Mouse (Mus musculus): ENCODE measurements at regions not wholly inside any gene's neighbourhood (a gene's known extent, or its start where the extent isn't known, plus 50 kb on each side); places are given as distances from the start of the nearest gene placed in this dataset.

GRCm38 (mm10) chr11:86408686-86409579, 51.5 kb upstream of the Med13 start:
- Histone ChIP-seq H3K36me3 (ENCODE audit: control insufficient read depth, insufficient read depth, low read length) (no peaks in the 10 kb centered on the region), H3K27ac (ENCODE audit: low read depth, low read length) (no peak overlapping the region), H3K9me3 (replicated peaks; ENCODE audit: control insufficient read depth, low read length) (no peaks in the 10 kb centered on the region), H3K4me2 (ENCODE audit: low read length) (no peak overlapping the region), H3K4me1 (ENCODE audit: control insufficient read depth, insufficient read depth, low read length) (peaks cover 10% of the 10 kb centered on the region), H3K9ac (ENCODE audit: low read length) (no peak overlapping the region), H3K27me3 (replicated peaks; ENCODE audit: control insufficient read depth, insufficient read depth, low read length) (no peaks in the 10 kb centered on the region), H3K4me3 (ENCODE audit: low read depth, low read length) (no peak overlapping the region)
- ATAC-seq (no peak), DNase-seq (ENCODE audit: low spot score) (no peak)
- WGBS: 63% methylated on average over 6 of the region's 6 CpGs

GRCm38 (mm10) chr11:86409580-86409947, 52.2 kb upstream of the Med13 start:
- Histone ChIP-seq H3K9ac (ENCODE audit: low read length) (no peak overlapping the region), H3K27ac (ENCODE audit: low read depth, low read length) (no peak overlapping the region), H3K4me3 (ENCODE audit: low read depth, low read length) (no peak overlapping the region), H3K27me3 (replicated peaks; ENCODE audit: control insufficient read depth, insufficient read depth, low read length) (no peaks in the 10 kb centered on the region), H3K36me3 (ENCODE audit: control insufficient read depth, insufficient read depth, low read length) (no peaks in the 10 kb centered on the region), H3K4me1 (ENCODE audit: control insufficient read depth, insufficient read depth, low read length) (peaks cover 10% of the 10 kb centered on the region), H3K4me2 (ENCODE audit: low read length) (no peak overlapping the region), H3K9me3 (replicated peaks; ENCODE audit: control insufficient read depth, low read length) (no peaks in the 10 kb centered on the region)
- peak; percentile 62 for ATAC-seq
- WGBS: 65% methylated on average over 10 of the region's 10 CpGs
- DNase-seq (ENCODE audit: low spot score): peak; percentile 54

GRCm38 (mm10) chr11:86410521-86410920, 53.1 kb upstream of the Med13 start:
- Histone ChIP-seq H3K9me3 (replicated peaks; ENCODE audit: control insufficient read depth, low read length) (no peaks in the 10 kb centered on the region), H3K4me2 (ENCODE audit: low read length) (no peak overlapping the region), H3K36me3 (ENCODE audit: control insufficient read depth, insufficient read depth, low read length) (no peaks in the 10 kb centered on the region), H3K27ac (ENCODE audit: low read depth, low read length) (no peak overlapping the region), H3K9ac (ENCODE audit: low read length) (no peak overlapping the region), H3K4me1 (ENCODE audit: control insufficient read depth, insufficient read depth, low read length) (peaks cover 10% of the 10 kb centered on the region), H3K27me3 (replicated peaks; ENCODE audit: control insufficient read depth, insufficient read depth, low read length) (no peaks in the 10 kb centered on the region), H3K4me3 (ENCODE audit: low read depth, low read length) (no peak overlapping the region)
- 85% methylated on average over 10 of the region's 10 CpGs for WGBS
- no peak for DNase-seq (ENCODE audit: low spot score)
- ATAC-seq: no peak

- 24% methylated on average over 13 of the region's 13 CpGs for WGBS
- H3K9me3 ChIP-seq (replicated peaks; ENCODE audit: control insufficient read depth, low read length): no peaks in the 10 kb centered on the region
- DNase-seq (ENCODE audit: low spot score): peak; percentile 59
- H3K4me2 ChIP-seq (ENCODE audit: low read length): 0 out of 2 replicates have a peak overlapping the region, but pooled peaks have one; percentile 5
- 0 out of 2 replicates have a peak, but pooled peaks cover under 1% of the 10 kb centered on the region for H3K27me3 ChIP-seq (replicated peaks; ENCODE audit: control insufficient read depth, insufficient read depth, low read length)
- no peak overlapping the region for H3K9ac ChIP-seq (ENCODE audit: low read length)
- no peaks in the 10 kb centered on the region for H3K36me3 ChIP-seq (ENCODE audit: control insufficient read depth, insufficient read depth, low read length)
- H3K4me1 ChIP-seq (ENCODE audit: control insufficient read depth, insufficient read depth, low read length): peaks cover 15% of the 10 kb centered on the region
- H3K4me3 ChIP-seq (ENCODE audit: low read depth, low read length): no peak overlapping the region
- H3K27ac ChIP-seq (ENCODE audit: low read depth, low read length): peak overlapping the region; percentile 48; the same call in 1 of the 2 replicates
- peak; percentile 75 for ATAC-seq
These were observed 55.5 kb upstream of the Med13 start for GRCm38 (mm10) chr11:86412772-86413390.

- ATAC-seq: 0 out of 2 replicates have a peak, but pooled peaks have one; percentile 32
These were observed 59.1 kb upstream of the Med13 start for GRCm38 (mm10) chr11:86416471-86416870.

GRCm38 (mm10) chr11:86417164-86417563, 59.8 kb upstream of the Med13 start:
- Histone ChIP-seq H3K4me3 (ENCODE audit: low read depth, low read length) (no peak overlapping the region), H3K27me3 (replicated peaks; ENCODE audit: control insufficient read depth, insufficient read depth, low read length) (0 out of 2 replicates have a peak, but pooled peaks cover 8% of the 10 kb centered on the region), H3K36me3 (ENCODE audit: control insufficient read depth, insufficient read depth, low read length) (no peaks in the 10 kb centered on the region), H3K9me3 (replicated peaks; ENCODE audit: control insufficient read depth, low read length) (no peaks in the 10 kb centered on the region), H3K4me1 (ENCODE audit: control insufficient read depth, insufficient read depth, low read length) (peaks cover 15% of the 10 kb centered on the region), H3K4me2 (ENCODE audit: low read length) (no peak overlapping the region), H3K9ac (ENCODE audit: low read length) (no peak overlapping the region), H3K27ac (ENCODE audit: low read depth, low read length) (no peak overlapping the region)
- DNase-seq (ENCODE audit: low spot score) (peak; percentile 50), ATAC-seq (0 out of 2 replicates have a peak, but pooled peaks have one; percentile 65)
- 45% methylated on average over 6 of the region's 6 CpGs for WGBS

More at GRCm38 (mm10) chr11:86416471-86416870, 59.1 kb upstream of the Med13 start:
- H3K4me1 ChIP-seq (ENCODE audit: control insufficient read depth, insufficient read depth, low read length): peaks cover 15% of the 10 kb centered on the region
- H3K9ac ChIP-seq (ENCODE audit: low read length): no peak overlapping the region
- DNase-seq (ENCODE audit: low spot score): peak; percentile 65
- 0 out of 2 replicates have a peak, but pooled peaks cover 8% of the 10 kb centered on the region for H3K27me3 ChIP-seq (replicated peaks; ENCODE audit: control insufficient read depth, insufficient read depth, low read length)
- H3K36me3 ChIP-seq (ENCODE audit: control insufficient read depth, insufficient read depth, low read length): no peaks in the 10 kb centered on the region
- no peak overlapping the region for H3K4me2 ChIP-seq (ENCODE audit: low read length)
- no peak overlapping the region for H3K27ac ChIP-seq (ENCODE audit: low read depth, low read length)
- no peak overlapping the region for H3K4me3 ChIP-seq (ENCODE audit: low read depth, low read length)
- 20% methylated on average over 5 of the region's 5 CpGs for WGBS
- H3K9me3 ChIP-seq (replicated peaks; ENCODE audit: control insufficient read depth, low read length): no peaks in the 10 kb centered on the region

GRCm38 (mm10) chr11:86419810-86420483, 62.5 kb upstream of the Med13 start:
- peaks cover 5% of the 10 kb centered on the region for H3K4me1 ChIP-seq (ENCODE audit: control insufficient read depth, insufficient read depth, low read length)
- ATAC-seq (no peak), DNase-seq (ENCODE audit: low spot score) (no peak)

GRCm38 (mm10) chr11:86428926-86429325, 55.5 kb upstream of the Rnft1 start:
- Histone ChIP-seq H3K27me3 (replicated peaks; ENCODE audit: control insufficient read depth, insufficient read depth, low read length) (no peaks in the 10 kb centered on the region), H3K4me1 (ENCODE audit: control insufficient read depth, insufficient read depth, low read length) (no peaks in the 10 kb centered on the region), H3K4me3 (ENCODE audit: low read depth, low read length) (no peak overlapping the region), H3K9ac (ENCODE audit: low read length) (no peak overlapping the region), H3K9me3 (replicated peaks; ENCODE audit: control insufficient read depth, low read length) (no peaks in the 10 kb centered on the region), H3K36me3 (ENCODE audit: control insufficient read depth, insufficient read depth, low read length) (no peaks in the 10 kb centered on the region), H3K27ac (ENCODE audit: low read depth, low read length) (no peak overlapping the region), H3K4me2 (ENCODE audit: low read length) (no peak overlapping the region)
- ATAC-seq (no peak), DNase-seq (ENCODE audit: low spot score) (no peak)
- 61% methylated on average over 3 of the region's 3 CpGs for WGBS

More at GRCm38 (mm10) chr11:86419810-86420483, 62.5 kb upstream of the Med13 start:
- no peak overlapping the region for H3K9ac ChIP-seq (ENCODE audit: low read length)
- no peaks in the 10 kb centered on the region for H3K36me3 ChIP-seq (ENCODE audit: control insufficient read depth, insufficient read depth, low read length)
- no peak overlapping the region for H3K27ac ChIP-seq (ENCODE audit: low read depth, low read length)
- no peak overlapping the region for H3K4me2 ChIP-seq (ENCODE audit: low read length)
- 82% methylated on average over 5 of the region's 5 CpGs for WGBS
- 0 out of 2 replicates have a peak, but pooled peaks cover 8% of the 10 kb centered on the region for H3K27me3 ChIP-seq (replicated peaks; ENCODE audit: control insufficient read depth, insufficient read depth, low read length)
- H3K9me3 ChIP-seq (replicated peaks; ENCODE audit: control insufficient read depth, low read length): no peaks in the 10 kb centered on the region
- no peak overlapping the region for H3K4me3 ChIP-seq (ENCODE audit: low read depth, low read length)

All from forebrain, embryonic 14.5 days (tissue).